Mouse (Mus musculus) CH12.LX (cell line): ENCODE measurements around the gene 4933427D14Rik. TPM values are rescaled to one million over a fixed set of nuclear protein-coding genes. Genes with fewer than 3 reads are reported as not detected.
A peak's percentile ranks its signal among the peaks of the same experiment; 100 is the strongest.

ENCODE experiments used
- DNase-seq: peaks from one replicate; pipeline ENCODE4 v3.0.0-alpha.2; 2013; ENCODE audit errors: extremely low read depth
- H3K27ac ChIP-seq: 2 replicates; pipeline ENCODE4 v1.5.1; 2012; ENCODE audit warnings: low read depth, mild to moderate bottlenecking, control low read depth, moderate library complexity; ENCODE audit not compliant: insufficient read depth
- H3K27me3 ChIP-seq: replicated peaks from 2 replicates; pipeline ENCODE3; 2012; ENCODE audit warnings: inconsistent platforms
- H3K36me3 ChIP-seq, 2 experiments: replicated peaks in 1 of 2; 2 replicates each; pipeline versions ENCODE3 to v1.6.1; 2012; ENCODE audit warnings: inconsistent platforms in 1 of 2, low read length in 1 of 2, mild to moderate bottlenecking in 1 of 2, mixed read lengths in 1 of 2, moderate library complexity in 1 of 2; ENCODE audit not compliant: control insufficient read depth in 1 of 2, insufficient read depth in 1 of 2
- H3K4me1 ChIP-seq, 2 experiments: 2 replicates each; pipeline ENCODE4 v1.6.1; 2012; ENCODE audit warnings: inconsistent platforms in 1 of 2, moderate library complexity in 1 of 2; ENCODE audit not compliant: insufficient read depth in 2 of 2, control insufficient read depth in 1 of 2
- H3K4me2 ChIP-seq: 2 replicates; pipeline ENCODE4 v1.6.1; 2012; ENCODE audit warnings: low read depth, mild to moderate bottlenecking, control low read depth; ENCODE audit not compliant: poor library complexity, insufficient read depth, severe bottlenecking
- H3K4me3 ChIP-seq, 3 experiments: fragments of 150-350 bp in 1 of 3; sonication (generic) in 1 of 3; replicated peaks in 1 of 3; 2 replicates each; pipeline versions ENCODE3 to v1.5.1; 2011 to 2012; ENCODE audit warnings: low read depth in 2 of 3, low read length in 2 of 3, mild to moderate bottlenecking in 2 of 3, moderate library complexity in 2 of 3, control low read depth in 1 of 3, improper control_type of control experiment in 1 of 3, inconsistent platforms in 1 of 3, mixed read lengths in 1 of 3; ENCODE audit not compliant: poor library complexity in 1 of 3
- H3K79me2 ChIP-seq: replicated peaks from 2 replicates; pipeline ENCODE4 v1.6.1; 2012; ENCODE audit warnings: mild to moderate bottlenecking, moderate library complexity; ENCODE audit not compliant: control insufficient read depth, poor library complexity, insufficient read depth, severe bottlenecking; ENCODE audit errors: extremely low read depth
- H3K9ac ChIP-seq: 2 replicates; pipeline ENCODE4 v1.6.1; 2012; ENCODE audit warnings: low read depth, mild to moderate bottlenecking, control low read depth, moderate library complexity; ENCODE audit not compliant: insufficient read depth
- H3K9me3 ChIP-seq: replicated peaks from 2 replicates; pipeline ENCODE3; 2012; ENCODE audit warnings: low read length, inconsistent platforms, mixed read lengths
- BHLHE40 ChIP-seq: IDR thresholded peaks from 2 replicates; pipeline ENCODE4 v1.6.1; 2011; ENCODE audit warnings: mild to moderate bottlenecking, low read depth, low read length, improper control_type of control experiment
- CHD1 ChIP-seq: IDR thresholded peaks from 2 replicates; pipeline ENCODE4 v1.6.1; 2012; ENCODE audit warnings: low read depth, low read length, improper control_type of control experiment, inconsistent platforms
- ELF1 ChIP-seq: IDR thresholded peaks from 2 replicates; pipeline ENCODE4 v1.6.1; 2014; ENCODE audit warnings: low read depth, mild to moderate bottlenecking, inconsistent platforms, low read length, improper control_type of control experiment
- EP300 ChIP-seq: IDR thresholded peaks from 2 replicates; pipeline ENCODE4 v1.6.1; 2011; ENCODE audit warnings: low read length, improper control_type of control experiment
- GABPA ChIP-seq: IDR thresholded peaks from 2 replicates; pipeline ENCODE4 v1.6.1; 2012; ENCODE audit warnings: low read depth, low read length, improper control_type of control experiment, inconsistent platforms; ENCODE audit not compliant: insufficient replicate concordance
- JUN ChIP-seq: IDR thresholded peaks from 2 replicates; pipeline ENCODE4 v1.6.1; 2011; ENCODE audit warnings: low read depth, mild to moderate bottlenecking, low read length, improper control_type of control experiment, moderate library complexity; ENCODE audit not compliant: insufficient read depth
- JUND ChIP-seq: conservative IDR thresholded peaks from 2 replicates; pipeline ENCODE4 v1.6.1; 2011; ENCODE audit warnings: low read depth, low read length, improper control_type of control experiment
- MAX ChIP-seq: IDR thresholded peaks from 2 replicates; pipeline ENCODE4 v1.6.1; 2011; ENCODE audit warnings: low read length, improper control_type of control experiment
- MEF2A ChIP-seq: IDR thresholded peaks from 2 replicates; pipeline ENCODE4 v1.6.1; 2014; ENCODE audit warnings: low read depth, mild to moderate bottlenecking, inconsistent platforms, low read length, improper control_type of control experiment, borderline replicate concordance
- MXI1 ChIP-seq: IDR thresholded peaks from 2 replicates; pipeline ENCODE4 v1.6.1; 2011; ENCODE audit warnings: mild to moderate bottlenecking, low read depth, low read length, improper control_type of control experiment
- NELFE ChIP-seq: IDR thresholded peaks from 2 replicates; pipeline ENCODE4 v1.6.1; 2011; ENCODE audit warnings: low read depth, low read length, improper control_type of control experiment
- PAX5 ChIP-seq: IDR thresholded peaks from 2 replicates; pipeline ENCODE4 v1.6.1; 2012; ENCODE audit warnings: low read length, inconsistent platforms, mixed read lengths
- POLR2A ChIP-seq: IDR thresholded peaks from 2 replicates; pipeline ENCODE4 v1.6.1; 2011; ENCODE audit warnings: low read depth, mild to moderate bottlenecking, improper control_type of control experiment, low read length
- POLR2AphosphoS2 ChIP-seq: IDR thresholded peaks from 2 replicates; pipeline ENCODE4 v1.6.1; 2011; ENCODE audit warnings: low read depth, low read length, improper control_type of control experiment
- RAD21 ChIP-seq: IDR thresholded peaks from 2 replicates; pipeline ENCODE4 v1.6.1; 2011; ENCODE audit warnings: low read depth, mild to moderate bottlenecking, low read length, improper control_type of control experiment, moderate library complexity
- RCOR1 ChIP-seq: conservative IDR thresholded peaks from 2 replicates; pipeline ENCODE4 v1.6.1; 2012; ENCODE audit warnings: low read depth, mild to moderate bottlenecking, inconsistent platforms, low read length, improper control_type of control experiment
- SIN3A ChIP-seq: IDR thresholded peaks from 2 replicates; pipeline ENCODE4 v1.6.1; 2012; ENCODE audit warnings: low read length, improper control_type of control experiment, inconsistent platforms
- TBP ChIP-seq: conservative IDR thresholded peaks from 2 replicates; pipeline ENCODE4 v1.6.1; 2011; ENCODE audit warnings: low read depth, low read length, improper control_type of control experiment
- UBTF ChIP-seq: IDR thresholded peaks from 2 replicates; pipeline ENCODE4 v1.6.1; 2012; ENCODE audit warnings: low read depth, mild to moderate bottlenecking, inconsistent platforms, low read length, improper control_type of control experiment, moderate library complexity
- USF1 ChIP-seq: IDR thresholded peaks from 2 replicates; pipeline ENCODE4 v1.6.1; 2014; ENCODE audit warnings: low read depth, mild to moderate bottlenecking, inconsistent platforms, low read length, improper control_type of control experiment
- ZC3H11A ChIP-seq: IDR thresholded peaks from 2 replicates; pipeline ENCODE4 v1.6.1; 2012; ENCODE audit warnings: low read depth, mild to moderate bottlenecking, inconsistent platforms, low read length, improper control_type of control experiment
- ZKSCAN1 ChIP-seq: IDR thresholded peaks from 2 replicates; pipeline ENCODE4 v1.6.1; 2012; ENCODE audit warnings: low read depth, inconsistent platforms, low read length, improper control_type of control experiment, borderline replicate concordance
- ZMIZ1 ChIP-seq: IDR thresholded peaks from 2 replicates; pipeline ENCODE4 v1.6.1; 2012; ENCODE audit warnings: low read depth, mild to moderate bottlenecking, inconsistent platforms, low read length, improper control_type of control experiment
- ZNF384 ChIP-seq: IDR thresholded peaks from 2 replicates; pipeline ENCODE4 v1.6.1; 2012; ENCODE audit warnings: low read depth, low read length, improper control_type of control experiment, inconsistent platforms
- dilution Hi-C: fragments of 300-500 bp; cut with MboI; formaldehyde crosslinking; loops from 2 replicates; pipeline ENCODE4 v1.14.3; 2020; ENCODE audit warnings: low sequenced_read_pairs; ENCODE audit not compliant: extremely low pct_unique_long_range_greater_than_20kb, extremely low pct_ligation_motif_present
- in situ Hi-C: fragments of 300-500 bp; cut with MboI; formaldehyde crosslinking; loops from 3 replicates; pipeline ENCODE4 v1.14.3; 2019; ENCODE audit warnings: low sequenced_read_pairs, low pct_ligation_motif_present, low pct_unique_long_range_greater_than_20kb, mixed read lengths
- polyA plus RNA-seq: library from polyadenylated mRNA; unstranded; fragments of >175 nt; gene quantifications from 2 replicates; pipeline ENCODE4 v1.2.1, GENCODE M21; 2012; ENCODE audit warnings: low read depth; ENCODE audit not compliant: insufficient read length
- total RNA-seq, 2 experiments: library from RNA; depleted of rRNA; stranded (reverse); fragments of 300-350 nt in 1 of 2; fragments of >200 nt in 1 of 2; gene quantifications; 2 replicates each; pipeline ENCODE4 v1.2.3; 2012 to 2014

4933427D14Rik gene
- total and polyA plus RNA-seq, 3 experiments: 6.8 to 9.3 (median 7.8) TPM

DNA sequence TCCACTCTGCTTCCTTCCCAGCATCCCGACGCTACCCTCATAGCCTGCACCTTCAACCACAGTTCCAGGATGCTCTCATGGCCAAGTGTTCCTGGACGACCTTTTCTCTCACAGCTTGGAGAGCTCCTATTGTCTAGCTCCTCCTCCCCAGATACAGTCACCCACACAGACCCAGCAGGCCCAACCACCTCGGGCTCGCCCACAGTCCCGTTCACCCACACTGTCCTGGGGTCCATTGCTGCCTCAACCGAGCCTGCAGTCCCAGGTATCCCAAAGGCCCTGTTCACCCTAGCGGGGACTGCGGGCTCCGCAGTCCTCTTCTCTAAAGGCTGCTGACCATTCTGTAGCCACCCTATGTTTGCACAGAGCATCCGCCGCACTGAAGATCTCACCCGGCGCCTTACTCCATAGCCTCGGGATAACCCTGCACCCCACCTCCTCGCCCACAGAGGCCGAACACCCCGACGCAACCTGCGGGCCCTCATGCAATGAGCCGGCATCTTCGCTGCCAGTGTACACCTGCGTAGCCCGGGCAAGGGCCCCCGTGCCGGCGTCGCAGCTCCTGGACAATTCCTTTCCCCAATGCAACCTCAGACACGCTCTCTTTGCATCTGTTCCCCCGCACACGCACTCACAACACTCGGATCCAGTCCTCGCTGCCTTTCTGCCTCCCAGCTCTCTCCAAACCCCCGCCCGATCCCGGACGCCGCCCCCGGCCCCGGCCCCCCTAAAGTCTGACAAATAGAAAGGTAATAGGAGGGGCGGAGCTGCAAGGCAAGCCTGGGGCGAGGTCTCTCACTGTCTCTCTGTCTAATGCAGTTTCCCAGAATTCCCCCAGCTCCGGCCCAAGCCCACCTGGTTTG is 687 bp downstream of the 4933427D14Rik start, which contains the start of gene Gm43951:
Gm43951 (minus strand) TSS at position 500 of the 863 bp plus-strand sequence.
- dilution Hi-C loops: no loop called here
- peak within 1 kb of the TSS; percentile 92 for H3K9ac ChIP-seq
- in situ Hi-C loops: loop anchor here (5.0 to 25.0 kb wide), 2 partner anchors 139 to 331 kb away; no protein-coding TSS in a partner anchor
- no peak within 1 kb of the TSS for H3K27ac ChIP-seq
- H3K4me1 ChIP-seq: peaks cover 11 to 42% of the 10 kb centered on the region in 2 experiments
- peak within 1 kb of the TSS; percentile 66 to 94 (median 78) for H3K4me3 ChIP-seq
- DNase-seq: peak; percentile 29
- H3K36me3 ChIP-seq: peaks cover 14 to 48% of the 10 kb centered on the region in 2 experiments
- H3K9me3 ChIP-seq: no peaks in the 10 kb centered on the region
- peaks cover 7% of the 10 kb centered on the region for H3K79me2 ChIP-seq
- TF ChIP-seq NELFE: peak; percentile 2; the same call in 1 of the 2 replicates
- no peak for TF ChIP-seq ZNF384
- TF ChIP-seq MXI1: no peak
- TF ChIP-seq EP300: no peak
- TF ChIP-seq BHLHE40: peak; percentile 25; the same call in 1 of the 2 replicates
- no peak for TF ChIP-seq TBP
- TF ChIP-seq GABPA: no peak
- peak; percentile 75; the same call in 1 of the 2 replicates for TF ChIP-seq CHD1
- no peak for TF ChIP-seq RAD21
- 0 out of 2 replicates have a peak, but pooled peaks have one; percentile 32 for TF ChIP-seq ZMIZ1
- no peak for TF ChIP-seq MEF2A
- TF ChIP-seq UBTF: peak; percentile 74
- TF ChIP-seq USF1: no peak
- TF ChIP-seq SIN3A: no peak
- TF ChIP-seq MAX: peak; percentile 32; the same call in 1 of the 2 replicates
- H3K27me3 ChIP-seq: no peaks in the 10 kb centered on the region
- H3K4me2 ChIP-seq: peak within 1 kb of the TSS; percentile 98

DNA sequence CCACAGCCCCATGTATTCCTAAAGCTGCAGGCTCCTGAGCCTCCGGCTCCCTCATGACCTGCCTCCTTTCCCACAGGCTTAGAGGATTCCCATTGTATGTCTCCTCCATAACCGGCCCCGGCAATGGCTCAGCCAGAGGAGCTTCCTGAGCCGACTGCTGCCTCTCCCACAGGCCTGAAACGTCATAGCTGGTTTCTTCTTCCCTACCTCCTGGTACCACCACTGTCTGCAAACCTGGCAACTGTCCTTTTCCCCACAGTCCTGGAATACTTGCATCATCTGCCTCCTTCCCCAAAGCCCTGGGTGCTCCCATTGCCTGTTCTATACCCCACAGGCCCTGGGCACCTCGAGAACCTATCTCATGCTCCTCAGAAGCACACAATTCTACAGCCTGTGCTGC is 2.0 kb downstream of the 4933427D14Rik start:
- no peak overlapping the region for H3K9ac ChIP-seq
- no peaks in the 10 kb centered on the region for H3K27me3 ChIP-seq
- peaks cover 11 to 42% of the 10 kb centered on the region in 2 experiments for H3K4me1 ChIP-seq
- H3K36me3 ChIP-seq: peaks cover 10 to 43% of the 10 kb centered on the region in 2 experiments
- no peak overlapping the region for H3K4me3 ChIP-seq
- DNase-seq: no peak
- H3K79me2 ChIP-seq: peaks cover 7% of the 10 kb centered on the region
- no peak overlapping the region for H3K4me2 ChIP-seq
- no peaks in the 10 kb centered on the region for H3K9me3 ChIP-seq
- dilution Hi-C loops (no loop called here), in situ Hi-C loops (loop anchor here (5.0 to 25.0 kb wide), 2 partner anchors 138 to 332 kb away; no protein-coding TSS in a partner anchor)
- no peak overlapping the region for H3K27ac ChIP-seq
- no peak for TF ChIP-seq POLR2AphosphoS2
- no peak for TF ChIP-seq ZMIZ1
- TF ChIP-seq ELF1: no peak
- no peak for TF ChIP-seq ZC3H11A
- TF ChIP-seq MEF2A: no peak
- TF ChIP-seq GABPA: no peak
- no peak for TF ChIP-seq PAX5
- no peak for TF ChIP-seq POLR2A
- no peak for TF ChIP-seq RCOR1
- TF ChIP-seq JUND: no peak
- TF ChIP-seq CHD1: no peak
- TF ChIP-seq JUN: no peak
- TF ChIP-seq ZKSCAN1: no peak
